Mouse (Mus musculus) hindbrain, embryonic 10.5 days (tissue): ENCODE measurements at regions not wholly inside any gene's neighbourhood (a gene's known extent, or its start where the extent isn't known, plus 50 kb on each side); places are given as distances from the start of the nearest gene placed in this dataset.

Experiments
- DNase-seq: peaks from one replicate; pipeline ENCODE4 v3.0.0-alpha.2; 2017; ENCODE audit warnings: low spot score
- H3K27ac ChIP-seq: fragments of 300-500 bp; sonication (generic); 2 replicates; pipeline ENCODE4 v1.5.1; 2016; ENCODE audit warnings: mild to moderate bottlenecking, moderate library complexity
- H3K27me3 ChIP-seq: fragments of 300-500 bp; sonication (generic); 2 replicates; pipeline ENCODE4 v1.6.1; 2016; ENCODE audit warnings: mild to moderate bottlenecking; ENCODE audit not compliant: poor library complexity, insufficient read depth, severe bottlenecking
- H3K36me3 ChIP-seq: fragments of 300-500 bp; sonication (generic); 2 replicates; pipeline ENCODE4 v1.6.1; 2016; ENCODE audit warnings: mild to moderate bottlenecking, moderate library complexity
- H3K4me1 ChIP-seq: fragments of 300-500 bp; sonication (generic); replicated peaks from 2 replicates; pipeline ENCODE4 v1.6.1; 2016; ENCODE audit warnings: mild to moderate bottlenecking
- H3K4me3 ChIP-seq: fragments of 300-500 bp; sonication (generic); 2 replicates; pipeline ENCODE4 v1.5.1; 2016; ENCODE audit warnings: mild to moderate bottlenecking, moderate library complexity
- H3K9me3 ChIP-seq: fragments of 300-500 bp; sonication (generic); 2 replicates; pipeline ENCODE4 v1.6.1; 2016; ENCODE audit warnings: mild to moderate bottlenecking, moderate library complexity
- WGBS: fragments of 180-500 bp; shearing (Covaris S2); methylation state at CpG from one replicate; pipeline ENCODE4 v1.1.7; 2016; 5-methylcytosine and 5-hydroxymethylcytosine counted together

DNA sequence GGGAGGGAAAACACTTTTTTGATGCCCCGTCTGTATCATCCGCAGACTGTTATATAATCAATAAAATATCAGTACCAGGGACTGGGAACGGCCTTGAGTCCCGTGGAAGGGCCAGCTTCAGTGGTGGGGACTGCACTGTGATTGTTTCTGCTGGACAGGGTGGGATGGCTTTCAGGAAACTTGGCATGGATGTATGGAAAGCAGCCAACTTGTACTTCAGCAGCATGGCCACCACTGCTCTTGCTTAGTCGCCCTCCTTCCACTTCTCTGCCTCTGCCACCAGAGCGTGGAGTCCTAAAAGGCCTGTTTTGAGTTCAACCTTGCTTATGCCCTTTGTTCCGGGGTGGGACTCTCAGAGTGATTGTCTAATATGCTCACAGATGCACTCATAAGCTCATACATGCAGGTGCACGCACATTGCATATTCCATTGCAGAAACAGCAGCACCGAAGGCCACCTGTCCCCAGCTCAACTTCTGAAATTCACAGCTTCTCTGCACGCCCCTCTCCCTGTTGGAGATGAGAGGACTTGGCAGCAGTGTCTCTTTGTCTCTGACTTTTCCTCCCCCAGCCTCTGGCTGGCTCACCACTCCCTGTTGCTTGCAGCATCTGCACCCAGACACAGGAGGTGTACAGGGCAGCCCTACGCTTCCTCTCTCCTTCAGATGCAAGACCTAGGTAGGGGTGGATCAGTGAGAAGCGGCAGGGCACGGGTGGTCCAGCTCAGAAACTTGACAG is 91.0 kb upstream of the Grik3 start:
- no peak overlapping the region for H3K27ac ChIP-seq
- DNase-seq = no peak
- peaks cover 23% of the 10 kb centered on the region; the same call in 1 of the 2 replicates for H3K4me1 ChIP-seq
- H3K36me3 ChIP-seq = no peaks in the 10 kb centered on the region
- H3K4me3 ChIP-seq = no peak overlapping the region
- H3K27me3 ChIP-seq = peaks cover 47% of the 10 kb centered on the region
- H3K9me3 ChIP-seq = no peaks in the 10 kb centered on the region
- 85% methylated on average over 13 of the region's 13 CpGs for WGBS

DNA sequence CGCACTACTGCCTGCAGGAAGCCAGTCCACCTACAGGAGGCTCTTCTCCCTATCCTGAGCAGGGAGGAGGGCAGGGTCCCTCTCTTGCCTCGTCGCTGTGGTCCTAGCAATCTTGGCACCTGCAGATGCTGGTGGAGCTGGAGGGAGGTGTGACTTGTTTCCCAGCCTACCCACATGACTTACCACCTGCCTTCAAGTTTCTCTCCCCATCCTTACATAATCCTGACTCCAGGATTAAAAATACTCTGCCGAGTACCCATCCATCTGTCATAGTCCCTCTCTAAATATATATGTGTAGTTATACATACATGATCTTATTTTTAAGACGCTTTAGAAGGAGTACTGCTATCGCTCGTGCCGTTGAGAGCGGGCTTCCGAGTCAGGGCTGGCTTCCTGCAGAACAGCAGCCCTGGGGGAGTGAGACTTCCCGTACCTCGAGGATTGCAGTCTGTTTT is 93.5 kb upstream of the Grik3 start:
- no peak overlapping the region for H3K27ac ChIP-seq
- H3K27me3 ChIP-seq = peaks cover 35% of the 10 kb centered on the region
- no peak for DNase-seq
- no peaks in the 10 kb centered on the region for H3K9me3 ChIP-seq
- WGBS = 69% methylated on average over 12 of the region's 12 CpGs
- peaks cover 19% of the 10 kb centered on the region; the same call in 1 of the 2 replicates for H3K4me1 ChIP-seq
- no peaks in the 10 kb centered on the region for H3K36me3 ChIP-seq
- no peak overlapping the region for H3K4me3 ChIP-seq

DNA sequence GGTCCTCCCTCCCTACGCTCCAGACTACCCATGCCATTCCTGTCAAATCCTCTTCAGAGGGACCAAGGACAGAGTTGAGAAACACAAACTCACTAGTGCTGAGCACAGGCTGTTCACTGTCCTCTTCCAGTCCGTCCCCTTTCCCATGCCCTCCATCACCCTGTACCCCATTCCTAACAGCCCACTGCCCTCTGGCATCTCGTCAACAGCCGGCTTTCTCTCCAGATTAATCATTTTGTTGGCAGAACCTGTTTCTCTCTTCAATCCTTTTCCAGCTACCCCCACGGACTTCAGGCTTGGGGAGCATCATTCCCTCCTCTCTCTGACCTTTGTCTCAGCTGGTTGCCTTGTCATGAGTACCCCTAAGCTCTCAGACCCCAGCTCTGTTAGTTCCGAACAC is 99.2 kb upstream of the Grik3 start:
- WGBS = 76% methylated on average over 6 of the region's 6 CpGs
- Histone ChIP-seq H3K27me3 (peaks cover 10% of the 10 kb centered on the region; the same call in 1 of the 2 replicates), H3K9me3 (no peaks in the 10 kb centered on the region), H3K27ac (no peak overlapping the region), H3K36me3 (no peaks in the 10 kb centered on the region), H3K4me1 (0 out of 2 replicates have a peak, but pooled peaks cover 2% of the 10 kb centered on the region), H3K4me3 (no peak overlapping the region)
- DNase-seq = no peak

DNA sequence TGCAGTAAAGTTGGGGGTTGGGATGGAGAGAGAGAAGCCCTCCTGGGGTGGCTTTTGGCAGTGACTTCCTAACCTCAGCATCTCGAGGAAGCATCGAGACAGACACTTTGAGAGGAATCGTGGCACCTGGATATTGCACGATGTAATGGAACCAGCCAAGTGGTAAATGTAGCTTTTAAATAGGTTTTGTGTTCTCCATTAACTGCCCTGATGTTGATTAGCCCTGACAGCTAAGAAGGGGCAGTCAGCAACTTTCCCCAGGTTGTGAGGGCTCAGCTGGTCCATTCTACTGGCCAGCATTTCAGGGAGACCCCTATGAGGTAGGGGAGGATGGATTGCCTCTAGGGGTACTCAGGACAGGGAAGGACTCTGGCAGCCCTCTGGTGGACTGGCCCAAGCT is 104.7 kb upstream of the Grik3 start:
- Histone ChIP-seq H3K4me1 (peaks cover 6% of the 10 kb centered on the region; the same call in 1 of the 2 replicates), H3K4me3 (no peak overlapping the region), H3K27me3 (no peaks in the 10 kb centered on the region; the same call in 1 of the 2 replicates), H3K36me3 (no peaks in the 10 kb centered on the region), H3K27ac (no peak overlapping the region), H3K9me3 (no peaks in the 10 kb centered on the region)
- 68% methylated on average over 4 of the region's 4 CpGs for WGBS
- DNase-seq = no peak

DNA sequence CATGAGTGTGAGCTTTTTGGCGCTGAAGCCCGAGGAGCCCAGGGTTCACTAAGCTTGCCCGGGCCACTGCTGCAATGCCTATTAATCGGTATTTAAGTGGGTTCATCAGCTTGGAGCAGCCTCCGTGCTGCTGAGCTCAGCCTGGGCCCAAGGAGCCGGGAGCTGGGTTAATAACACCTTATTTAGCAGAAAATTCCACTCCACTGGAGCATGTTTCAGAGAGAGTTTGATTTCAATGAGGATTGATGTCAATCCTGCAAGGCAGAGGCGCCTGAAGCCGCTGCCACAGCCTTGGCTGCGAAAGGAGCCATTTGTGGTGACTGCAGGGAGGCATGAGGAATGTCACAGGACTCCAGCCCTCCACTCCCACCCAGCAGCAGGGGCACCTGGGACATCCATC is 126.5 kb upstream of the Grik3 start:
- no peaks in the 10 kb centered on the region for H3K36me3 ChIP-seq
- peaks cover 24% of the 10 kb centered on the region for H3K4me1 ChIP-seq
- peak overlapping the region; percentile 35; the same call in 1 of the 2 replicates for H3K27ac ChIP-seq
- H3K9me3 ChIP-seq = no peaks in the 10 kb centered on the region
- 0 out of 2 replicates have a peak, but pooled peaks cover 3% of the 10 kb centered on the region for H3K27me3 ChIP-seq
- DNase-seq = no peak
- 69% methylated on average over 9 of the region's 9 CpGs for WGBS
- no peak overlapping the region for H3K4me3 ChIP-seq

DNA sequence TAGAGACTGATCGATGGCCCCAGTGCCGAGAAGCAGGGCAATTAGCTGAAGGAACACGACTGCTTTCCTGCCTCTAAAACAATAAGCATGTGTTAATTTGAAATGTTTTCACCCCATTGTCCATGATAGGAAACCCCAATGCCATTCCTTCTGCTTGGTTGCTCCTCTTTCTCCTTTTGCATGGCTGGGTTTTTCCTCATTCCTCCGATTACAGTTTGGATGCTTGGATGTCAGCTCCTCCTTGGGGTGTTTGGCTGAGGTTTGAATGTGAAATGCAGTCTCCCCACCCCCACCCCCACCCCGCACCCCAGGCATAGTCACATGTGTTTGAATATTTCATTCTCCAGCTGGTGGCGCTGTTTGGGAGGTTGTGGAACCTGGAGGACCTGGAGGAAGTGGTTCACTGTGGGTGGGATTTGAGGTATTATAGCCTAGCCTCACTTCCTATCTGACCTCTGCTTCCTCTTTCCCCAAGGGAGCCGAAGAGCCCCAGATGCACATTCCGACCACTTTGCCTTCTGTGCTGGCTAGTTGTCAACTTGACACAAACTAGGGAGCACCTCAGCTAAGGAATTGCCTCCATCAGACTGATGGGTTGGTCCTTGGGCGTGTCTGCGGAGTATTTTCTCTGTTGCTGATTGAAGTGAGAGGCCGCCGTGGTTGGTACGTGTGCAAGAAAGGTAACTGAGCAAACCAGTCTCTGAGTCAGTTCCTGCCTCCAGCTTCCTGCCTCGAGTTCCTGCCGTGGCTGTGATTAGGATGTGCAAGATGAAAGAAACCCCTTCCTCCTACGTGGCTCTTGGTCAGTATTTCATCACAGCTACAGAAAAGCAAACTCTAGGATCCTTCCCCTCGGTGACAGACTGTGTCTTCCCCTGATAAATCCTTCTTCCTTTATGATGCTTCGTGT is 128.6 kb upstream of the Grik3 start:
- H3K36me3 ChIP-seq = no peaks in the 10 kb centered on the region
- DNase-seq = no peak
- no peak overlapping the region for H3K4me3 ChIP-seq
- 73% methylated on average over 18 of the region's 18 CpGs for WGBS
- H3K4me1 ChIP-seq = peaks cover 24% of the 10 kb centered on the region
- no peaks in the 10 kb centered on the region for H3K9me3 ChIP-seq
- no peak overlapping the region for H3K27ac ChIP-seq
- 0 out of 2 replicates have a peak, but pooled peaks cover 3% of the 10 kb centered on the region for H3K27me3 ChIP-seq

DNA sequence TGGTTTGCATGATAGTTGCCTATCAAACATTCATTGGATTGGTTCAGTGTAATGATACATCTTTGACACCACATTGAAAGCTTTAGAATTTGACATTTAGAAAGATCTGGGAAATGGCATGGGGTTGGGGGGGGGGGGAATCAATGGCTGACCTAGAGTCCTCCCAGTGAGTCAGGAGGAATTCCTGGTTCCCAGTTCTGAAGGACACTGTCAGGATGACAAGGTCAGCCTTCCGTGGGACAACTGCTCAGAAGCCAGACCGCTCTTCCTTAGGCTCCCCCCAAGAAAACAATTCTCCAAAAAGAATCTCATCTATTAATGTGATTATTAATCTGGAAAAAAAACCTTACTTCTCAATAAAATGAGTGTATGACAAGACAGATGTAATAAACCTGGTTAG is 132.1 kb upstream of the Grik3 start:
- DNase-seq = no peak
- Histone ChIP-seq H3K4me1 (peaks cover 16% of the 10 kb centered on the region), H3K27ac (no peak overlapping the region), H3K9me3 (no peaks in the 10 kb centered on the region), H3K36me3 (no peaks in the 10 kb centered on the region), H3K4me3 (no peak overlapping the region), H3K27me3 (no peaks in the 10 kb centered on the region)
- WGBS = 83% methylated on average over 2 of the region's 2 CpGs

DNA sequence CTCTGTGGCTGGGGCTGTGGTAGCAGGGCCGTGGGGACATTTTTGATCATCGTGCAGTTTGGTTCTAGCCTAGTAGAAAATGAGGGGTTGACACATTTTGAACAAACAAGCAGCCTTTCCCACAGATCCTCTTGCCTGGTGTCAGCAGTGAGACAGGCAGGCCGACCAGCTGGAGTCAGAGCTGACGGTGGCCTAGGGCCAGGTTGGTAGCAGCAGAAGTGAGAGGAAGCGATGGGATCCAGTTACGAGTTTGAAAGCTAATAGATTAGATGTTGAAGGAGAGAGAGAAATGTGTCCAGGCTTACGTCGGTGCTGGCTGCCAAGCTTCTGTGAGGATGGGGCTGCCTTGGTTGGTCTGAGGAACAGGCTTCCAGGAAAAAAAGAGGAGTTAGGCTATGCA is 134.1 kb upstream of the Grik3 start:
- 56% methylated on average over 8 of the region's 8 CpGs for WGBS
- Histone ChIP-seq H3K27ac (no peak overlapping the region), H3K4me3 (no peak overlapping the region), H3K27me3 (no peaks in the 10 kb centered on the region), H3K36me3 (no peaks in the 10 kb centered on the region), H3K9me3 (no peaks in the 10 kb centered on the region), H3K4me1 (peaks cover 7% of the 10 kb centered on the region)
- no peak for DNase-seq

DNA sequence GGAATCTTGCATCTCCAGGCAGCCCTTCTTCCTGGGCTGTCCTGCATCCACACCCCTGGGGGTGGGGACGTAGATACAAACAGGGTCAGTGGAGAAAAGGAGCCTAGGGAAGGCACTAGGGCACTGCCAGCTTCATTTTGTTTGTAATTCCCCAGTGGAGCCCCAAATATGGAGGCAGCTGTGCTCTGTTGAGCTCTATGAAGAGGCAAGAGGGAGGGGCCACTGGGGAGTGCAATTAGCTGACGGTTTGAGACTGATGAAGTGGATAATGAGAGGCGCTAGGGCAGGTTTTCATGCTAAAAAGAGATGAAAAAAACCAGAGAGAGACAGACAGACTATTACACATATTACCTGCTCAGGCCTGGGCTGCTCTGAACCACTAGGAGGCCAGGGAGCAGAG is 135.8 kb upstream of the Grik3 start:
- H3K9me3 ChIP-seq = no peaks in the 10 kb centered on the region
- DNase-seq = no peak
- peaks cover 7% of the 10 kb centered on the region for H3K4me1 ChIP-seq
- H3K36me3 ChIP-seq = no peaks in the 10 kb centered on the region
- 53% methylated on average over 3 of the region's 3 CpGs for WGBS
- H3K4me3 ChIP-seq = no peak overlapping the region
- H3K27ac ChIP-seq = no peak overlapping the region
- H3K27me3 ChIP-seq = no peaks in the 10 kb centered on the region

DNA sequence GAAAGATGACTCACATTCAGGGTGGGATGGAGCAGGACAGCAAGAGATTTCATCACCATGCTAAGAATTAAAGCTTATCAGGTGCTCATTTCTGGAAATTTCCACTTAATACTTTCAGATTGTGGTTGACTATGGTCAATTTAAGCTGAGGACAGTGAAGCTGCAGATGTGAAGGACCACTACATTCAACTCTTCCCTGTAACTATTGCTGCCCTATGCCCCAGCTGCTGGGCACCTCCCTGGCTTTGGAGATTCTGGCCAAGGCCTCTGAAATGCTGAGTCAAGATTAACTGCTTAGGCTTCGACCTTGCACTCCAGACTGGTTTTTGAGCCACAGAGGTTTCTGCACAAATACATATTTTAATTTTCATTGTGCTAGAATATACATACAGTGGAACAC is 140.4 kb upstream of the Grik3 start:
- Histone ChIP-seq H3K4me1 (peaks cover 17% of the 10 kb centered on the region), H3K27ac (no peak overlapping the region), H3K4me3 (no peak overlapping the region), H3K36me3 (no peaks in the 10 kb centered on the region), H3K9me3 (no peaks in the 10 kb centered on the region), H3K27me3 (no peaks in the 10 kb centered on the region)
- WGBS = 95% methylated on average over 1 of the region's 1 CpGs
- DNase-seq = no peak

DNA sequence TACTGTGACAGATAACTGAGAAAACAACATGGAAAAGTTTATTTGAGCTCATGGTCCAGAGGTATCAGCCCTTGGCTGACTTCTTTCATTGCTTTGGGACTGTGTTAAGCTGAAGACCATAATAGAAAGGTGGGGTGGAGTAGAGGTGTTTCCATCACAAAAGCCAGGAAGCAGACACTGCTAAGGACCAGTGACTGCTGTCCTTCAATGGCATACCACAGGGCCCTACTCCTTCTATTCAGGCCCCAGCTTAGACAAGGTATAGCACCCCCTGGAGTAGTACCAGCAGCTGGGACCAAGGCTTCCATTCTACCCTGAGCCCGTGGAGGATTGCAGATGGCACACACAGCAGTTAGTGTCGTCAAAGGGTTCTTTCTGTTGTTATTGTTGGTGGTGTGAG is 151.4 kb upstream of the Grik3 start:
- DNase-seq = no peak
- Histone ChIP-seq H3K27me3 (no peaks in the 10 kb centered on the region), H3K4me1 (no peaks in the 10 kb centered on the region), H3K27ac (no peak overlapping the region), H3K9me3 (no peaks in the 10 kb centered on the region), H3K36me3 (no peaks in the 10 kb centered on the region), H3K4me3 (no peak overlapping the region)
- WGBS = 67% methylated on average over 2 of the region's 2 CpGs

DNA sequence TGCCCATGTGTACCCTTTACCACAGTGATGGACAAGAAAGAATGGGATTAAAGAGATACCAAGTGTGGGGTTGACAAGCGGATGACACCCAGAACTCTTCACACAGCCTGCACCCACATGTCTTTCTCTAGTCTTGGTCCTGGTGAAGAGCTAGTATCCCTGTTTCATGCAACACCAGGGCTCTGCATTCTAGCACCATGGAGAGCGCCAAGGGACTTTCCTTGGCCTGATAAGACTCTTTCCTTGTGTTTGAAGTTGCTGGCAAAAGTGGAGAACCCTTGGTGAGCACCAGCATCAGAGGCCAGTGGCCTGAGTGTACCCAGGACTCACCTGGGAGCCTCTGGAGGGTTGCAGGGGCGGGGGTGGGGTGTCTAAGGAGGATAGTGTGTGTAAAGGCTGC is 161.7 kb upstream of the Grik3 start:
- peak; percentile 46 for DNase-seq
- WGBS = 31% methylated on average over 3 of the region's 3 CpGs
- H3K36me3 ChIP-seq = no peaks in the 10 kb centered on the region

DNA sequence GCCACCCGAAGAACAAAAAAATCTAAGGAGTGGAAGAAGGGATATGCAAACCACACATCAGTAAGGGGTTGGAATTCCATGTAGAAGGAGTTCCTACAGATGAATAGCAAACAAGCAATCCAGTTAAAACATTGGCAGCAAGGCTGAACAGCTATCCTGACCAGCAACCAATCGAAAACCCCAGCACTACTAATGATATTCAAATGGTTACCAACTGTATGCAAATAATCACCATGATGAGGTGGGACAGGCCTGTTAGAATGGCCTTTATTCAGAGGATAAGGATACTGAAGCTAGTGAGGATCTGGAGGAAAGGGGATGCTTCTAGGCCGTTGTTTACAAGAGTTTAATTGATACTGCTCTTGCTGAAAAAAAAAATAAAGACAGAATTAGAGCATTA is 166.0 kb upstream of the Grik3 start:
- Histone ChIP-seq H3K4me3 (no peak overlapping the region), H3K9me3 (no peaks in the 10 kb centered on the region), H3K27ac (no peak overlapping the region), H3K27me3 (no peaks in the 10 kb centered on the region), H3K4me1 (no peaks in the 10 kb centered on the region), H3K36me3 (no peaks in the 10 kb centered on the region)
- DNase-seq = no peak
- WGBS = 81% methylated on average over 3 of the region's 3 CpGs

More for the DNA sequence above, 161.7 kb upstream of the Grik3 start:
- H3K27ac ChIP-seq = no peak overlapping the region
- H3K9me3 ChIP-seq = no peaks in the 10 kb centered on the region
- no peak overlapping the region for H3K4me3 ChIP-seq
- H3K4me1 ChIP-seq = no peaks in the 10 kb centered on the region
- no peaks in the 10 kb centered on the region for H3K27me3 ChIP-seq
